Mouse (Mus musculus) CD4-positive, CD25-positive, alpha-beta regulatory T cell, adult 9 weeks (primary cell): Measurements from ENCODE around the gene Perm1. TPM values are rescaled to one million over a fixed set of nuclear protein-coding genes. Genes with fewer than 3 reads are reported as not detected.

Source experiments
- polyA plus RNA-seq: library from polyadenylated mRNA; unstranded; fragments of 100-300 nt; shearing (Covaris generic); gene quantifications from one replicate; pipeline ENCODE4 v1.2.1, GENCODE M21; 2017

Gene Perm1
- polyA plus RNA-seq = 2.1 TPM

GRCm38 (mm10) chr4:156215649-156216048, at the start of gene Perm1:
Perm1 (plus strand) TSS chr4:156215868.

GRCm38 (mm10) chr4:156197131-156197828, 18.4 kb upstream of the Perm1 start, which contains the start of gene Agrn:
Agrn (minus strand) TSS chr4:156197488.

GRCm38 (mm10) chr4:156200623-156201475, 14.8 kb upstream of the Perm1 start, which contains the start of gene Isg15:
Isg15 (minus strand) TSS chr4:156200818.

GRCm38 (mm10) chr4:156203001-156203412, 12.7 kb upstream of the Perm1 start, which contains the start of gene AW011738:
AW011738 (plus strand) TSS chr4:156203304.

GRCm38 (mm10) chr4:156234701-156235213, 19.1 kb downstream of the Perm1 start, which contains the start of gene Plekhn1:
Plekhn1 (minus strand) TSS chr4:156234857.

GRCm38 (mm10) chr4:156235808-156236533, 20.3 kb downstream of the Perm1 start, which contains the start of gene Noc2l:
Noc2l (plus strand) TSS chr4:156236010.

GRCm38 (mm10) chr4:156255078-156255839, 39.6 kb downstream of the Perm1 start, which contains the start of gene Samd11:
Samd11 (minus strand) TSS chr4:156255657.

Other genes starting within 250 kb of the Perm1 start
- 0.98 TPM for gene B3galt6, start 223.2 kb upstream of the Perm1 start, polyA plus RNA-seq
- gene Sdf4, start 223.0 kb upstream of the Perm1 start, polyA plus RNA-seq = 590 TPM
- 948 TPM for gene Tnfrsf4, start 202.0 kb upstream of the Perm1 start, polyA plus RNA-seq
- 768 TPM for gene Tnfrsf18, start 189.7 kb upstream of the Perm1 start, polyA plus RNA-seq
- gene Ttll10, start 156.5 kb upstream of the Perm1 start, polyA plus RNA-seq = 0.35 TPM
- gene 9430015G10Rik, start 105.9 kb upstream of the Perm1 start, polyA plus RNA-seq = 40.7 TPM
- 0.19 TPM for gene Rnf223, start 85.4 kb upstream of the Perm1 start, polyA plus RNA-seq
- gene Agrn, start 18.4 kb upstream of the Perm1 start, polyA plus RNA-seq = 2.0 TPM
- gene Isg15, start 15.1 kb upstream of the Perm1 start, polyA plus RNA-seq = 60.5 TPM
- gene AW011738, start 12.6 kb upstream of the Perm1 start, polyA plus RNA-seq = 24.6 TPM
- 6.6 TPM for gene Plekhn1, start 19.0 kb downstream of the Perm1 start, polyA plus RNA-seq
- gene Noc2l, start 20.1 kb downstream of the Perm1 start, polyA plus RNA-seq = 11.7 TPM
- 5.2 TPM for gene Samd11, start 39.8 kb downstream of the Perm1 start, polyA plus RNA-seq
- not detected for gene Vmn2r-ps159, start 115.2 kb downstream of the Perm1 start, polyA plus RNA-seq